Mouse (Mus musculus) megakaryocyte, adult 5-6 weeks (primary cell): Measurements from ENCODE around the gene Rnase4. TPM values are rescaled to one million over a fixed set of nuclear protein-coding genes. Genes with fewer than 3 reads are reported as not detected.
A peak's percentile ranks its signal among the peaks of the same experiment; 100 is the strongest.

ENCODE experiments used
- ATAC-seq: 2 replicates; pipeline ENCODE4 v1.8.0; 2016; ENCODE audit warnings: mild to moderate bottlenecking, inconsistent platforms; ENCODE audit not compliant: poor library complexity, severe bottlenecking
- total RNA-seq, 2 experiments: library from RNA; stranded (forward) in 1 of 2; stranded (reverse) in 1 of 2; fragments of 153-499, 151-499 nt in 1 of 2; fragments of 221-1000, 200-1000 nt in 1 of 2; gene quantifications; 2 replicates each; pipeline versions ENCODE4 v1.2.3 to v1.2.4; 2015 to 2017

Rnase4 gene
- total RNA-seq (2015) (36.2 and 44.8 TPM in 2 replicates), total RNA-seq (2017) (21.0 and 22.3 TPM in 2 replicates)

DNA sequence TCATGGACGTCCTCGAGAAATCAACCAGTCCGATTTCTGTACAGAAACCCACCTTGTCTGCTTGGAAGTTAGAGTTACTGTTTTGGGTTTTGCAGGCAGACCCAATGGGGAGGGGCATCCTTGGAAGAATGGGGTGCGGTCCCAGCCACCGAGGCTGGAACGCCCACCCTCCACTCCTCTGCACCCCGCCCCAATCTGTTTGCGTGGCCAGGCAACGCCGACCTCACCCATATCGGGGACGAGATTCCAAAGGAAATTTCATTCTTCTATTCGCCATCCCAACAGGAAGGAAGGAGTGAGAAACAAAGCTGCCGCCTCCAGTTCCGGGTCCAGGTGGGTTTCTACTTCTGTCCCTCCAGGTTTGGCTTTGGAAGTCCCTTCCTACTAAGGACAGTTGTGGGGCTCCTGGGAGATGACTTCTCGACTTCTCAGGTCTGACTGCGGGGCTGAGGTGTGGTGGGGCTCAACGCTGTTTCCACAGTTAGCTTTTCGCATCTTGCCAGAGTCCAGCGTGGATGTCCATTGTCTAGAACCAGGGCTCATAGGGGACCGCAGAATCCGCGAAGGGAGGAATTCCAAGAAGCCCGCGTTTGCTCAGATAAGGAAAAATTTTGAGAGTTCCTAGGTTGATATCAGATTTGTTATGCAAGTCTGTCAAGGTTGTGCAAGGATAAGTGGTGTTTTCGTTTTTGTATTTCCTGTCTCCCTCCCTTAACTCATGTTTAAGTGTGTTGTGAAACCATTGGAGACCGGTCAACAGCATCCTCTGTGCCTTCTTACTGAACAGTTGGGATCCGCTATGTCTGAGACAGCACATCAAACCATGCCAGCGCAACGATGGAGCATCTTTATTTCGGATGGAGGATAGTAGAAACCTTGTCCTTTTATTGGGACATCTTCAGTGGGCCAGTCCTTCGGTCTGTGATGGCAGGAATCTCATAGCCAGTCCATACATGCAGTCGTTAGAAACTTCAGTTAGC lies at the start of gene Rnase4, which contains the start of gene Ang:
TSS of gene Rnase4 (plus strand) at position 157 of the 980 bp plus-strand sequence.
TSS of gene Ang (plus strand) at position 230 of the 980 bp plus-strand sequence.
- ATAC-seq = 0 out of 2 replicates have a peak, but pooled peaks have one; percentile 5

DNA sequence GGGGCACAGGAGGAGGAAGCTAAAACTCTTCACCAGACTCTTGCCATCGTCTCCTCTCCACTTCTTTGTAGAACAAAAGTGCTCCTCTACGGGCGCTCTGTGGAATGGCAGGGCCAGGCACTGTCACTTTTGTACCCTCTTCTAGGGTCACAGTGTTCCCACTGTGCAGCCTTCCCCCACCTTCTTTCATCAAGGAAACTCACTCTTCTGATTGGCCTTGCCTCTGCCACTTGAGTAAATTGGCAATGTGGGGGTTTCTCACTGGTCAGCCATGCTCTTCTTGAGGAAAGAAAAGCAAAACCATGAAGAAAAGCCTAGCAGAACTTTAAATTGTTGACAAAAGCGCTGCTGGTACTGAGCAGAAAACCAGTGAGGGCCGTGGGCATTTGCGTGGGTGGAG lies 49.1 kb upstream of the Rnase4 start, which contains the start of gene Rnase9:
TSS of gene Rnase9 (minus strand) at position 101 of the 400 bp plus-strand sequence.
- ATAC-seq = no peak

GRCm38 (mm10) chr14:51047846-51048245 lies 43.0 kb upstream of the Rnase4 start:
- ATAC-seq = peak; percentile 68; the same call in 1 of the 2 replicates

DNA sequence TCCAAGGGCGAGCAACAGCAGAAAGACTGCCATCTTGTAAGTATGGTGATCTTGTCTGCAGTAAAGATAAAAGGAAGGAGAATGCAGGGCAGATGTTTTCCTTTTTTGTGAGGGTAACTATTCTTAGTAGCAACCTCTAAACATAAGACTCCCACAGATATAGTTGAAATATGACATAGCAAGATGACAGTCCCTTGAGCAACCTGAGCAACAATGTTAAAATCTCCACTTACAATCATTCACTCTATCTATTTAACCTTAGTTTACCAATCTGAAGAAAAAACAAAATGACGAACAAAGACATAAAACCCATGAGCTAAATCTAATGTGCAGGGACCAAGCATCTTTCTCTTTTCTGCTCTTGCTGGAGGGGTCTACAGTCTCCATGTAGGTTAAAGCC lies 40.8 kb upstream of the Rnase4 start, which contains the start of gene Rnase11:
TSS of gene Rnase11 (minus strand) at position 101 of the 400 bp plus-strand sequence.
- no peak for ATAC-seq

- no peak for ATAC-seq
These were observed 38.9 kb upstream of the Rnase4 start for GRCm38 (mm10) chr14:51051941-51052340.

- ATAC-seq = no peak
These were observed 37.7 kb upstream of the Rnase4 start for GRCm38 (mm10) chr14:51053176-51053575.

DNA sequence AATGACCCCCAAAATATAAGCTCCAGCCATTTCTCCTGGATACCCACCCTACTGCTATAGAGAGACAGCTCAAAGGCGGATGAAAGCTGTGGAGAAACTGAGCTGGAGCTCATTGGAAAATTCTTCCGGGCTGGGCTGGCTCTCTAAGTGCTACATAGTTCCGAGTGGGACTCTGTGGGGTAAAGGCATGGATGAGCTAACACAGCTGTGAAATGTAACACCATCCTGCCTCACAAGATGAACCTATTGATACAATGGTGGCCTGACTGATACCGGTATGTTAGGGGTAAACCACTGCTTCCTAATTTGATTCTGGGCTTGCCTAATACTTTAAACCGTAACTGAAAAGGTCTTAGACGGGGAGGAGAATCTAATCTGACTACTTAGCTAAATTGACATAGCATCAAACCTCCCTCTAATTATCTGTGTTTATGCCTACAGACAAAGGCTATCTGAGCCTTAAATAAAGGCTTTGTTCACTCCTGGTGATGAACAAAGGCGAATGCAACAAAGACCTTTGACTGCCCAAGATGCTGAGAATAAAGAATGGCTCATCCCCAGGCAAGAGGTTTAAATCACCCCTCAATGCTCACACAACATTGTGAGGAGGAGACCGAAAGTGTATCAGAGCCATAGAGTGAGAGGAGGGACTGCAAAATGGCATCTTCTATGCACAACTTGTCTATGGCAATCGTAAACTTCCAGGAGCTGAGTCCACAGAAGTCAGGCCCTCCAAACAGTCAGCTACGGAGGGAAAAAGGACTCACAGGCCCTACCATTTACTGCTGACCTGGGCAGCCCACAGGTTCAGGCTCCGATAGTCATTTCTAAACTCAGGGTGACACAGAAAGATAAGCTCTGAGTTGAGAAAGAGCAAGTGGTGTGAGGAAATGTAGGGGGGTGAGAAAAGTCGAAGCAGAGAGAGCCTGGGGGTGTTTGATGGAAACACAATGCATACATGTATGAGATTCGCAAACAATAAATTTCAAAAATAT lies 36.3 kb upstream of the Rnase4 start:
- peak; percentile 55 for ATAC-seq

- ATAC-seq = peak; percentile 79
These were observed 33.5 kb upstream of the Rnase4 start, which contains the start of gene Rnase12 for GRCm38 (mm10) chr14:51057401-51057831. TSS of gene Rnase12 (minus strand) at chr14:51057661.

DNA sequence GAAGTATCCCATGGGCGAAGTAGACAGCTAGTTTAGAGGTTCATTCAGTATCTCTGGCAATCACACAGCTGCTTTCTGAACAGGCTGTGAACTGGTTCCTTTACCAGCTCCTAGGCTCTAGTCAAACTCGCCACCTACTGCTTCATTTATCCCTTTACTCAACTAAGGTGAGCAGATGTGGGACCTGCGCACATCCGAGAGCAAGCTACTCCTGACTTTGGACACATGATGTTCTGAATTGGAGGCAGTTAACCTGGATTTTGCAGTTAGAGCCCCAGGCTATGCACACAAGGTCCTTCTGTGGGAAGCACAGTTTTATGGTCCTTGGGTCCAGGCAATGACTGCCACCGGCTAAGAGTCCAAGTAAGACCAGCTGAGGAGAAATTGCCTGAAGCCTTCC lies 30.1 kb upstream of the Rnase4 start:
- ATAC-seq = no peak

- no peak for ATAC-seq
These were observed 21.9 kb upstream of the Rnase4 start for GRCm38 (mm10) chr14:51068956-51069355.

DNA sequence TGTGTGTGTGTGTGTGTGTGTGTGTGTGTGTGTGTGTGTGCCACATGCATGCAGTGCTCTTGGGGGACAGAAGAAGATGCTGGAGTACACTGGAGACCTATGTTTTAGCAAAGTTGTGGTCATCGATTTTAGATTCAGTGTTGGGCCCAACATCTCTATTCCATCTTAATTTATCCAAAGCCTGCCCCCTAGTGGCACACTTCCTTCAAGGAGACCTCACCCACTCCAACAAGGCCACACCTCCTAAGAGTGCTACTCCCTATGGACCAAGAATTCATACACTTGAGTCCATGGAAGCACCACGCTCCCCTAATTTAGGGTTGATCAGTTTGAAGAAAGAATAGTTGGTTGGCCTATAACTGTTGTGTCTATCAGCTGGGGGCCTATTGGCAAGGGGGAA lies 21.3 kb upstream of the Rnase4 start:
- ATAC-seq = peak; percentile 30; the same call in 1 of the 2 replicates

DNA sequence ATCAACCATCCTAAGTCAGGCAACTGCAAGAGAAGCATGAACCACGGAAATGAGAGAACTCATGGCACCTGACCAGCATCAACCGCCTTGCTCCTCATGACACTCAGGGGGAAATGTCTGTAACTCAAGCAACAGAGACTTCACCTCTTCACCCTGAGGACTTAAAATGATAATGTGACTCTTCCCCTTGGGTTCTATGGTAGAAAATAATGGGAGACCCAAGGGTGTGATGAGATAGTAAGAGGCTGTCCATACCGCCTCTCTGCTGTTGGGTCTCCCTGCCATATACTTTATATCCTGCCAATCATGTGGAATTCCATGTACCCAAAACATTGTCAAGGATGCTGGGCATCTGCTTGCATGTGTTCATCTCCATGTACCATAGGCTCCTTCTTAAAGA lies 16.5 kb upstream of the Rnase4 start, which contains the start of gene Olfr750:
TSS of gene Olfr750 (minus strand) at position 101 of the 400 bp plus-strand sequence.
- ATAC-seq = no peak

DNA sequence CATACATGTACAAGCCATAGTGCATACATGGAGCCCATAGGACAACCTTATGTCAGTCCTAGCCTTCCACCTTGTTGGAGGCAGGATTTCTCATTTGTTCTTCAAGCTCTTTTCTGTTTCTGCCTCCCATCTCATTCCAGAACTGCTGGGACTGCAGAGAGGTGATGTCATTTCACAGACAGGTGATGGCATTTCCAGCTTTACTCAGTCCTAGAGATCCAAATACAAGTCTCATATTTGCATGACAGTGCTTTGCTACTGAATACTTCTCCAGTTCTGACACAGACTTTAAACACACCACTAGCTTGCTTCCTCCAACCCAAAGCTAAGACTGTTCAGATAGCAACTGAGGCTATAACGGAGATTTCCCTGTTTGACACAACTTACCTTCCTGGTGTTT lies 11.7 kb upstream of the Rnase4 start:
- ATAC-seq = no peak

DNA sequence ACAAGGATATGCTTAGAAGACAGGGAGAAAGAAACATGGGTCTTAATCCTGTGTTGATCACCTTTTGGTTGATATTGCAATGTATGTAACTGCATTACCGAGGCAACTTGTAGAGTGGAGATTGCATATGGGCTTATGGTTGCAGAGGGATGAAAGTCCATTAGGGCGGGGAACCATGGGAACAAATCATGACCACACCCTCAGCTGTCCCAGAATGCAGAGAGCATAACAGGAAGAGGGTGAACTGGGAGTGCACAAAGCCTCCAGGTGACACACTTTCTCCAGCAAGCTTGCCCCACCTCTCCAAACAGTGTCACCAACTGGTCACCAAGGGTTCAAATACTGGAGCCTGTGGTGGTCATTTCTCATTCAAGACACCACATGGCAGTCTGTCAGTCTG lies 9.8 kb upstream of the Rnase4 start:
- ATAC-seq = no peak

GRCm38 (mm10) chr14:51082599-51083581 lies 8.0 kb upstream of the Rnase4 start:
- peak; percentile 53 for ATAC-seq

- ATAC-seq = peak; percentile 49
These were observed 7.1 kb upstream of the Rnase4 start for GRCm38 (mm10) chr14:51083805-51084204.

DNA sequence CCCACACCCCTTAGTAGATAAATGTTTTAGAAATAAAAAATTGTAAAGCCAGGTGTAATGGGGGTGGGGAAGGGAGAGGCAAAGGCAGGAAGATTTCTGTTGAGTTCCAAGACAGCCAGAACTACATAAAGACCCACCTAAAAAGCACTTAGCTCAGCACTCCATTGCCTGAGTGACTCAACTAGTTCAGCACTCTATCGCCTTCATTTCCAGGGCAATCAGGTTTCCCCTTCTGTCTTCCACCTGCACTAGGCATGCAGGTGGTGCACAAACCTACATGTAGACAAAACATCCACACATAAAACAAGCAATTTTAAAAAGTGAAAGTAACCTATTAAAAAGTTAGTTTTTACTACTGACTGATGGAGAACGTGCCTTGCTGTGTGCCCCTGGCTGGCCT lies 5.8 kb upstream of the Rnase4 start:
- ATAC-seq = no peak

DNA sequence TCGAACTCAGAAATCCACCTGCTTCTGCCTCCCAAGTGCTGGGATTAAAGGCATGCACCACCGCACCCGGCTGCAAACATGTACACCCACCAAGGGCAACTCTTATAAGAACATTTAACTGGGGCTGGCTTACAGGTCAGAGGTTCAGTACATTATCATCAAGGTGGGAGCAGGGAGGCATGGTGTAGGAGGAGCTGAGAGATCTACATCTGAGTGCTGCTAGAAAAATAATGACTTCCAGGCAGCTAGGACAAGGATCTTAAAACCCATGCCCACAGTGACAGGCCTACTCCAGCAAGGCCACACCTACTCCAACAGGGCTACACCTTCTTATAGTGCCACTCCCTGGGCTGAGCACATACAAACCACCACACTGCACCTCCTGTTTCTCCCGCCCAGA lies 5.0 kb upstream of the Rnase4 start:
- ATAC-seq = no peak

GRCm38 (mm10) chr14:51087762-51088161 lies 3.1 kb upstream of the Rnase4 start:
- no peak for ATAC-seq
